Mouse (Mus musculus) lung, embryonic 15.5 days (tissue): Measurements from ENCODE around the gene Atrip. TPM values are rescaled to one million over a fixed set of nuclear protein-coding genes. Genes with fewer than 3 reads are reported as not detected.

ENCODE experiments used
- ATAC-seq: fragments of 200-750 bp; cut with Nextera tagmentation; 2 replicates; pipeline ENCODE4 v1.8.0; 2017; ENCODE audit warnings: moderate number of reproducible peaks, borderline replicate concordance; ENCODE audit not compliant: low FRiP score, low TSS enrichment; ENCODE audit errors: extremely low read depth
- H3K27ac ChIP-seq: fragments of 300-500 bp; sonication (generic); 2 replicates; pipeline ENCODE4 v1.5.1; 2015; ENCODE audit warnings: moderate library complexity, mild to moderate bottlenecking, inconsistent platforms
- H3K27me3 ChIP-seq: fragments of 300-500 bp; sonication (generic); 2 replicates; pipeline ENCODE4 v1.6.1; 2015; ENCODE audit warnings: inconsistent platforms
- H3K36me3 ChIP-seq: fragments of 300-500 bp; sonication (generic); 2 replicates; pipeline ENCODE4 v1.6.1; 2015; ENCODE audit warnings: inconsistent platforms
- H3K4me1 ChIP-seq: fragments of 300-500 bp; sonication (generic); 2 replicates; pipeline ENCODE4 v1.6.1; 2015; ENCODE audit warnings: inconsistent platforms
- H3K4me2 ChIP-seq: fragments of 300-500 bp; sonication (generic); 2 replicates; pipeline ENCODE4 v1.6.1; 2015; ENCODE audit warnings: inconsistent platforms, mild to moderate bottlenecking, moderate library complexity
- H3K4me3 ChIP-seq: fragments of 300-500 bp; sonication (generic); 2 replicates; pipeline ENCODE4 v1.5.1; 2015; ENCODE audit warnings: mild to moderate bottlenecking, inconsistent platforms
- H3K9ac ChIP-seq: fragments of 300-500 bp; sonication (generic); 2 replicates; pipeline ENCODE4 v1.6.1; 2015; ENCODE audit warnings: inconsistent platforms
- H3K9me3 ChIP-seq: fragments of 300-500 bp; sonication (generic); 2 replicates; pipeline ENCODE4 v1.6.1; 2016; ENCODE audit warnings: inconsistent platforms
- WGBS: fragments of 180-500 bp; shearing (Covaris S2); methylation state at CpG from one replicate; pipeline ENCODE4 v1.1.7; 2015; 5-methylcytosine and 5-hydroxymethylcytosine counted together
- polyA plus RNA-seq: library from polyadenylated mRNA; unstranded; fragments of >200 nt; fragmentation: Nextera tagmentation; extraction: Ambion mirVana; gene quantifications from 2 replicates; pipeline ENCODE4 v1.2.1, GENCODE M21; 2015

Gene Atrip
- 26.4 and 27.0 TPM in 2 replicates for polyA plus RNA-seq

DNA sequence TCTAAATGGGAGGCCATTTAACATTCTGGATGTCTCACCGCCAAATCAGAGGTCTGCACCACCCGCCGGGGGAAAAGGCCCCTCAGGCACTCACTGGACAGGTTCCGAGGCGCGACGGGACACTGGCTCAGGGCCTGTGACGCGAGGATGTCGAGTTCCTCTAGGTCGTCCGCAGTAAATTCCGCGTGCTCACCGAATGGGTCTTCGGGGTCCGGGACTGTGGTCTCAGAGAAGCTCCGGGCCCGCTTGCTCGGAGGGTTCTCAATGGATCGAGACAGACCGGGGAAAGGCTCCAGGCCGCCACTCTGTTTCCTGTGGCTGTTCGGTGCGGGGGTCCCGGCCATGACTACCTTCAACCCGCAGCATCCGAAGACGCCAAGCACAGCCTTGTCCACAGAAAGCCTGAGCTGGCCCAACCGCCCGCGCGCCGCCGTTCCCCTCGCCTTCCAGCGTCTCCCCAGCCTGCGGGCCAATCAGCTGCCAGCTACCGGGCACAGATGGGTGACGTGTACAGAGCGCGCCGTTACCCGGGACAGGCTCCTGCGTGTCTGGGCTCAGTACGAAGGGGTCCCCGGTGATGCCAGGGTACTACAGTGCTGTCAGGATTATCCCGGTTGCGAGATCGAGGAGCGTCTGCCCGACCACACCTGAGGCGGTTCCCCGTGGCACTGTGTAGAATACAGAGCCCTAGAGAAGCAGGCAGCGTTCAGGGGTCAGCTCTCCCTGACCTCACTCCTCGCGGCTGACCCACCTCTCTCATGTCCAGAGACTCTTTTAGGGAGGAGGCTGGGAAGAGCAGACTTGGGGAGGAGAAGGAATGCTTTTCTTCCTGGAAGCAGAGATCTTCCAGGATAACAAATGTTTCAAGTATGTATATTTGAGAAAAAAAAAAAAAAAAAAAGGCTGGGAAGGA, at the start of gene Atrip:
Gene Atrip, minus strand, starts transcription at position 464 of the 913 bp plus-strand sequence.
- ATAC-seq, result peak; percentile 96
- WGBS, result under 1% methylated on average over 56 of the region's 57 CpGs
- Histone ChIP-seq H3K4me3 (peak within 1 kb of the TSS; percentile 72), H3K27ac (peak within 1 kb of the TSS; percentile 74), H3K4me2 (peak within 1 kb of the TSS; percentile 83), H3K27me3 (no peaks in the 10 kb centered on the region), H3K4me1 (peaks cover 18% of the 10 kb centered on the region), H3K9me3 (no peaks in the 10 kb centered on the region), H3K9ac (peak within 1 kb of the TSS; percentile 85), H3K36me3 (peaks cover 34% of the 10 kb centered on the region)

DNA sequence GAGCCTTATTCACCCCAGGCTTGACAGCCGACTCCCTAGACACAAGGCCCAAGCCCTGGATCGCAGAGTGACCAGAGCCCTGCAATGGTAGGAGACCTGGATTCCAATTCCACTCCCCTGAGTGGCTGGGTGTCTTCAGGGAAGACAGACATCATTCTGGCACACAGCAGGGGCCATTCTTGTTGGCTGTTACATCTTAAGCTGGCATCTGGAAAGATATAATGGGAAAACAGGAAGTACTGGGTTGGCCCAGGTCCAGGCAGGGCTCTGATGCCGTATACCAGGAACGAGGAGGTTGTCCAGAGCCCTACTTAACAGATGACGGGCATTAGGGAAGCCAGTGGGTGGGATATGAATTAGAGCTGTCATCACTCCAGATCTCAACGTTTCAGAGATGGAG, 49.3 kb upstream of the Atrip start:
- 41% methylated on average over 6 of the region's 6 CpGs for WGBS
- H3K9me3 ChIP-seq, result no peaks in the 10 kb centered on the region

DNA sequence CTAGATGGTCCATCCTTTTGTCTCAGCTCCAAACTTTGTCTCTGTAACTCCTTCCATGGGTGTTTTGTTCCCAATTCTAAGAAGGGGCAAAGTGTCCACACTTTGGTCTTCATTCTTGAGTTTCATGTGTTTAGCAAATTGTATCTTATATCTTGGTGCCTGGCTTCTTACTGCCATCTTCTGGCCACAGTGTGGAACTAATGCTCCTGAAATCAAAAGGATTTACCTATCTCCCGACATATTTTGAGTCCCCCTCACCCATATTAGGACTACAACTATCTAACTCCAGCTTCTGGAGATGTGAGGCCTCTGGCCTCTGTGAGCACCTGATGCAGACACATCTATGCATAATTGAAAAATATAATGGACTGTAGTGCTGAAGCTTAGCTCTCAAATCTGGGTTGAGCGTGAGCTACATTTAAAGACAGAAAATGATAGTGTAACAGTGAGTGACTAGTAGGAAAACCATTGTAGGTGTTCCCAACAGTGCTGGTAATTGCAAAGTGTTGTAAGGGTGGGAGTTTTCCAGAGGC, 48.7 kb upstream of the Atrip start:
- no peak overlapping the region for H3K27ac ChIP-seq
- no peaks in the 10 kb centered on the region for H3K9me3 ChIP-seq
- H3K36me3 ChIP-seq, result peaks cover 17% of the 10 kb centered on the region
- peaks cover 7% of the 10 kb centered on the region; the same call in 1 of the 2 replicates for H3K4me1 ChIP-seq
- WGBS, result 40% methylated on average over 2 of the region's 2 CpGs
- ATAC-seq, result no peak
- H3K27me3 ChIP-seq, result no peaks in the 10 kb centered on the region
- no peak overlapping the region for H3K4me3 ChIP-seq
- no peak overlapping the region for H3K9ac ChIP-seq
- no peak overlapping the region for H3K4me2 ChIP-seq

More for the DNA sequence above, 49.3 kb upstream of the Atrip start:
- Histone ChIP-seq H3K9ac (no peak overlapping the region; the same call in 1 of the 2 replicates), H3K4me2 (no peak overlapping the region), H3K4me1 (peaks cover 7% of the 10 kb centered on the region; the same call in 1 of the 2 replicates), H3K4me3 (no peak overlapping the region), H3K36me3 (peaks cover 10% of the 10 kb centered on the region), H3K27me3 (no peaks in the 10 kb centered on the region), H3K27ac (no peak overlapping the region)
- no peak for ATAC-seq

DNA sequence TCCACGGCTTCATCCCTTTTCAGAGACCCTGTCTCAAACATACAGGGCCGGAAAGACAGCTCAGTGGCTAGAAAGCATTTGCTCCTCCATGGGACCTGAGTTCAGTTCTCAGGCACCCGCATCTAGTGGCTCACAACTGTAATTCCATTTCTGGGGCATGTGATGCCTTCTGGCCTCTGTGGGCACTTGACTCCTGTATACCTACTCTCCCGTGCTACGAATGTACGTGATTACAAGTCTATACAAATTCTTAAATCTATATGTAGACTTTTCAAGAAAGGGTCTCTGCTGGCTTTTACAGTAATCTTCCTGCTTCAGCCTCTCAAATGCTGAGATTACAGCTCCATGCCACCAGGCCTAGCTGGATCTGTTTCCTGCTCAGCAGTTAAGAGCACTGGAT, 47.0 kb upstream of the Atrip start:
- Histone ChIP-seq H3K4me3 (no peak overlapping the region), H3K27me3 (no peaks in the 10 kb centered on the region), H3K4me2 (no peak overlapping the region), H3K27ac (no peak overlapping the region), H3K36me3 (peaks cover 32% of the 10 kb centered on the region), H3K9ac (no peak overlapping the region), H3K9me3 (no peaks in the 10 kb centered on the region), H3K4me1 (peaks cover 7% of the 10 kb centered on the region; the same call in 1 of the 2 replicates)
- 81% methylated on average over 6 of the region's 6 CpGs for WGBS
- no peak for ATAC-seq

DNA sequence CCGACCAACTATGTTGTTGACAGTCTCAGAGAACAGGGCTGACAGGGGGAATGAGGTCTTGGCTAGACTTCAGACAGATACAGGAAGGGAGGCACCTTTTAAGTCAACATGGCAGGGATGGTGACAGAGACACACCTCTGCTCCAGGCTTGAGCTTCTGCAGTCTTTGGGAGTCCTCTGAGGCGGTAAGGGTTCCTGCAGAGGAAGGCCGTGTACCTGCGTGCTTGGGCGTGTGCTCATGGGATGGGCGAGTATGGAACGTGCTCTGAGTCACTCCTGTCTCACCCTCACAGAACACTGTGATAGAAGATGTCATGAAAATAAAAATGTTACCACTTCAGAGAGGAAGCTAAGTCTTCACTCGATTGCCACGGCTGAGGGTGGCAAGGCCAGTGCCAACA, 45.6 kb upstream of the Atrip start:
- no peak overlapping the region for H3K9ac ChIP-seq
- H3K9me3 ChIP-seq, result no peaks in the 10 kb centered on the region
- H3K4me1 ChIP-seq, result peaks cover 7% of the 10 kb centered on the region; the same call in 1 of the 2 replicates
- peaks cover 46% of the 10 kb centered on the region for H3K36me3 ChIP-seq
- H3K27me3 ChIP-seq, result no peaks in the 10 kb centered on the region
- ATAC-seq, result no peak
- no peak overlapping the region for H3K27ac ChIP-seq
- H3K4me2 ChIP-seq, result no peak overlapping the region
- no peak overlapping the region for H3K4me3 ChIP-seq
- 82% methylated on average over 9 of the region's 9 CpGs for WGBS

DNA sequence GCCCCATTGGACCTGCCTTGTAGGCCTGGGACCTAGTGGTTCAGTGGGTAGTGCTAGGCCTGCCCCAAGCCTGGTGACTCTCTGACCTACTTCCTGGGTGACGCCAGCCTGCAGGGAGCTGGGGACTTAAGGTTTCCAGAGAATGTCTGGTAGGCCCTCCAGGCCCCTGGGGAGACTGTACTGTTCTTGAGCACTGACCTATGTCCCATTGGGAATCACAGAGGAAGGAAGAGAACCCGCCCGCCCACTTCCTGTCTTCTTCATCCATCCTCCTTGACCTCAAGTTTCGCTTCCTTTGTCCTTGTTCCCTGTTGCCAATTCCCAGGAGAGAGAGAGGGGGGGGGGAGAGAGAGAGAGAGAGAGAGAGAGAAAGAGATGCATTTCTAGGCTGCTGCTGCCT, 44.2 kb upstream of the Atrip start:
- 61% methylated on average over 4 of the region's 4 CpGs for WGBS
- Histone ChIP-seq H3K27me3 (no peaks in the 10 kb centered on the region), H3K9me3 (no peaks in the 10 kb centered on the region), H3K27ac (no peak overlapping the region), H3K4me1 (0 out of 2 replicates have a peak, but pooled peaks cover 2% of the 10 kb centered on the region), H3K4me3 (no peak overlapping the region), H3K4me2 (no peak overlapping the region), H3K9ac (no peak overlapping the region), H3K36me3 (peaks cover 60% of the 10 kb centered on the region)
- no peak for ATAC-seq

DNA sequence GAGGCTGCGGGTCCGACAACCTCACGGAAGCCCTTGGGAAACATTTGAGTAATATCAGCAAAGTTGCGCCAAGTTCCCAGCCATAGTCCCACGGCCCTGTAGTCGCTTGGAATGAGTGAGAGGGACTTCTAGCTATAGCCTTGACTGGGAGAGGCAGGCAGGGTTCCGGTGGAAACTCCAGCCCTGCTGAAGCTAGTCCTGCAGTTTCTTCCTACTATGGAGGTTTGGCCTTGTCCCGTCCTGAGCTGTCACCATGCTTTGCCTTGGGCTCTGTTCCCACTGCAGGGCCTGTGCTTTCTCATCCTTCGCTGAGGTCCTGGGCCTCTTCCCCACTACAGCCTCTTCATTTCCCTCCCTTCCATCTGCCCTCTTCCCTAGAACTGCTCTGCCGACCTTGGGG, 42.3 kb upstream of the Atrip start:
- Histone ChIP-seq H3K4me1 (no peaks in the 10 kb centered on the region), H3K27ac (no peak overlapping the region), H3K4me2 (no peak overlapping the region), H3K4me3 (no peak overlapping the region), H3K9me3 (no peaks in the 10 kb centered on the region), H3K9ac (no peak overlapping the region), H3K27me3 (no peaks in the 10 kb centered on the region), H3K36me3 (peaks cover 79% of the 10 kb centered on the region)
- 83% methylated on average over 10 of the region's 10 CpGs for whole genome bisulfite sequencing
- no peak for ATAC-seq

DNA sequence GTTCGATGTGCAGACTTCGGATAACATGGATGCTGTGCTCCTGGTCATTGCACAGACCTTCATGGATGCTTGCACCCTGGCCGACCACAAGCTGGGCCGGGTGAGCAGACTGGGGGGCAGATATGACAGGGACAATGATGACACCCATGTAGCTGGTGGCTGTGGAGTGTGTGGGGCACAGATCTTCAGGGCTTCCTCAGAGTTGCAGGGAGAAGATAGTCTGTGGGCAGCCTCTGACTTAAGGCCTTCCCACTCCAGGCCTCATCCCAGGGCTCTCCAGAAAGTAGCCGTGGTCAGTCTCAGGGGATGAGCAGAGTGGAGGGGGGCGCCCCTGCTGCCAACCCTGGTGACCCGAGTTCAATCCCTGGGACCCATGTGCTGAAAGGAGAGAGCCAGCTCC, 40.9 kb upstream of the Atrip start:
- Histone ChIP-seq H3K9me3 (no peaks in the 10 kb centered on the region), H3K36me3 (peaks cover 92% of the 10 kb centered on the region), H3K27ac (no peak overlapping the region), H3K4me3 (no peak overlapping the region), H3K27me3 (no peaks in the 10 kb centered on the region), H3K4me1 (no peaks in the 10 kb centered on the region), H3K9ac (no peak overlapping the region), H3K4me2 (no peak overlapping the region)
- ATAC-seq, result no peak
- 86% methylated on average over 7 of the region's 7 CpGs for WGBS

DNA sequence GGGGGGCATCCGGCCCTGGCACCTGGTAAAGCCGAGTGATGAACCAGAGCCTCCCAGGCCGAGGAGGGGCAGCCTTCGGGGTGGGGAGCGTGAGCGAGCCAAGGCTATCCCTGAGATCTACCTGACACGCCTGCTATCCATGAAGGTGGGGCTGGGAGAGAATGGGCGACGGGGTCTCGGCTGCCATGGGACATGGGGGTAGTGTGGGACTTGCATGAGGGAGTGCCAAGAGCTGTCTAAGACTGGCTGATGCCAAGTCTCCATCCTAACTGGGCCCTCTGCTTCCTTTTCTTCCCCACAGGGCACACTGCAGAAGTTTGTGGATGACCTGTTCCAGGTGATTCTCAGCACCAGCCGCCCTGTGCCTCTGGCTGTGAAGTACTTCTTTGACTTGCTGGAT, 40.4 kb upstream of the Atrip start:
- no peaks in the 10 kb centered on the region for H3K9me3 ChIP-seq
- no peak overlapping the region for H3K9ac ChIP-seq
- H3K4me2 ChIP-seq, result no peak overlapping the region
- H3K27me3 ChIP-seq, result no peaks in the 10 kb centered on the region
- peaks cover 98% of the 10 kb centered on the region for H3K36me3 ChIP-seq
- H3K27ac ChIP-seq, result no peak overlapping the region
- WGBS, result 89% methylated on average over 11 of the region's 11 CpGs
- no peak overlapping the region for H3K4me3 ChIP-seq
- ATAC-seq, result no peak
- no peaks in the 10 kb centered on the region for H3K4me1 ChIP-seq

DNA sequence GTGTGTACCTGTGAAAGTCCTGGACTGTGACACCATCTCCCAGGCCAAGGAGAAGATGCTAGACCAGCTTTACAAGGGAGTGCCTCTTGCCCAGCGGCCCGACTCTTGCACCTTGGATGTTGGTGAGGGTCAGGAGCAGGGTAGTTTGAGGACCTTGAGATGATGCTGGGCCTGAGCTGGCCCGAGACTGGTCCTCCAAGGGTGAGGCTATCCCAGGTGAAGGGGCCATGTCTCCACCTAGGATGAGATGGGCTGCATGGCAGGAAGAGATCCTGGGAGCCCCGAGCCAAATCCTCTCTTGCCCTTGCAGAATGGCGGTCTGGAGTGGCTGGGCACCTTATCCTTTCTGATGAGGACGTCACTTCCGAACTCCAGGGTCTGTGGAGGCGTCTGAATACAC, 39.4 kb upstream of the Atrip start:
- Histone ChIP-seq H3K4me1 (no peaks in the 10 kb centered on the region), H3K9me3 (no peaks in the 10 kb centered on the region), H3K36me3 (peaks cover 98% of the 10 kb centered on the region), H3K27me3 (no peaks in the 10 kb centered on the region), H3K9ac (no peak overlapping the region), H3K4me2 (no peak overlapping the region), H3K4me3 (no peak overlapping the region), H3K27ac (no peak overlapping the region)
- ATAC-seq, result no peak
- 80% methylated on average over 8 of the region's 8 CpGs for WGBS

DNA sequence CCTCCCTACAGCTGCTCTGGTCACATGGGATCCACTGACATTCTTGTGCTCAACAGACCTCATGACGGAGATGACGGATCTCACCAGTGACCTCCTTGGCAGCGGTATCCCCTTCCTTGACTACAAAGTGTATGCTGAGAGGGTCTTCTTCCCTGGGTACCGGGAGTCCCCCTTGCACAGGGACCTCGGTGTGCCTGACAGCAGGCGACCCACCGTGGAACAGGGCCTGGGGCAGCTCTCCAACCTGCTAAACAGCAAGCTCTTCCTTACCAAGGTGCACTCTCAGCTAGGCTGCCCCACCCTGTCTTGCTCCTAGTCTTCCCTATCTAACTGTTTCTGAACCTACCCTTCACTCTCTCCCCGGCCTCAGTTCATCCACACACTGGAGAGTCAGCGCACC, 37.7 kb upstream of the Atrip start:
- 89% methylated on average over 9 of the region's 9 CpGs for WGBS
- H3K4me1 ChIP-seq, result no peaks in the 10 kb centered on the region
- no peak overlapping the region for H3K27ac ChIP-seq
- no peak overlapping the region for H3K4me3 ChIP-seq
- no peak overlapping the region for H3K9ac ChIP-seq
- no peaks in the 10 kb centered on the region for H3K9me3 ChIP-seq
- H3K27me3 ChIP-seq, result no peaks in the 10 kb centered on the region
- peaks cover 96% of the 10 kb centered on the region for H3K36me3 ChIP-seq
- H3K4me2 ChIP-seq, result no peak overlapping the region
- no peak for ATAC-seq

DNA sequence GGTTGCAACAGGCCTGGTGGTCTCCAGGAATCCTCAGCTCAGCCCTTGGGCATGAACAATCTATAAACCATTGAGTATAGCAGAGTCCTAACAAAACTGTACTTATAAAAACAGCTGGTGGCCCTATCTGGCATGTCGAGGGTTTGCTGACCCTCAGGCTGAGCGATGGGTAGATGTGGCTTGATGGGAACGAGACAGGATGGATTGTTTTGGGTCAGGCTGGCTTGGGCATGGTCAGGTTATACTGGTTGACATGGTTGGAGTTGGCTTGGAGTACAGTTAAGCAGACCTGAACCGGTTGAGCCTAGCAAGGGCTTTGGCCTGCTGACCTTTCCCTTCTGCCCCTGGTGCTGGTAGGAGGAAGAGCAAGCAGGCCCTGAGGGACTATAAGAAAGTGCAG, 37.2 kb upstream of the Atrip start:
- Histone ChIP-seq H3K4me2 (no peak overlapping the region), H3K4me1 (no peaks in the 10 kb centered on the region), H3K4me3 (no peak overlapping the region), H3K9ac (no peak overlapping the region), H3K27ac (no peak overlapping the region), H3K9me3 (no peaks in the 10 kb centered on the region), H3K27me3 (no peaks in the 10 kb centered on the region), H3K36me3 (peaks cover 96% of the 10 kb centered on the region)
- WGBS, result 83% methylated on average over 4 of the region's 4 CpGs
- ATAC-seq, result no peak
